Mouse (Mus musculus) liver, embryonic 11.5 days (tissue): Measurements from ENCODE around the gene Scaper. TPM values are rescaled to one million over a fixed set of nuclear protein-coding genes. Genes with fewer than 3 reads are reported as not detected.

Source experiments
- ATAC-seq: fragments of 200-750 bp; cut with Nextera tagmentation; replicated peaks from 2 replicates; pipeline ENCODE4 v1.8.0; 2017; ENCODE audit warnings: moderate number of reproducible peaks, mild to moderate bottlenecking, moderate TSS enrichment, moderate library complexity; ENCODE audit not compliant: low FRiP score
- DNase-seq: peaks from one replicate; pipeline ENCODE4 v3.0.0-alpha.2; 2017; ENCODE audit warnings: low spot score
- H3K27ac ChIP-seq: fragments of 300-500 bp; sonication (generic); 2 replicates; pipeline ENCODE4 v1.5.1; 2014; ENCODE audit warnings: mild to moderate bottlenecking, low read depth, low read length, control low read depth
- H3K27me3 ChIP-seq: fragments of 300-500 bp; sonication (generic); replicated peaks from 2 replicates; pipeline ENCODE4 v1.6.1; 2014; ENCODE audit warnings: low read length, mixed read lengths; ENCODE audit not compliant: control insufficient read depth, insufficient read depth
- H3K36me3 ChIP-seq: fragments of 300-500 bp; sonication (generic); 2 replicates; pipeline ENCODE4 v1.6.1; 2014; ENCODE audit warnings: mild to moderate bottlenecking, low read length, moderate library complexity, mixed read lengths; ENCODE audit not compliant: control insufficient read depth, insufficient read depth
- H3K4me1 ChIP-seq: fragments of 300-500 bp; sonication (generic); replicated peaks from 2 replicates; pipeline ENCODE4 v1.6.1; 2014; ENCODE audit warnings: low read length, mixed read lengths; ENCODE audit not compliant: control insufficient read depth, insufficient read depth
- H3K4me2 ChIP-seq: fragments of 300-500 bp; sonication (generic); 2 replicates; pipeline ENCODE4 v1.6.1; 2014; ENCODE audit warnings: mild to moderate bottlenecking, control low read depth, moderate library complexity
- H3K4me3 ChIP-seq: fragments of 300-500 bp; sonication (generic); 2 replicates; pipeline ENCODE4 v1.5.1; 2014; ENCODE audit warnings: low read depth, low read length, control low read depth
- H3K9ac ChIP-seq: fragments of 300-500 bp; sonication (generic); 2 replicates; pipeline ENCODE4 v1.6.1; 2014; ENCODE audit warnings: low read depth, low read length, control low read depth
- H3K9me3 ChIP-seq: fragments of 300-500 bp; sonication (generic); 2 replicates; pipeline ENCODE4 v1.6.1; 2016; ENCODE audit warnings: low read length, inconsistent platforms, mixed read lengths; ENCODE audit not compliant: control insufficient read depth
- WGBS: fragments of 180-500 bp; shearing (Covaris S2); extraction: QIAGEN DNeasy Blood & Tissue Kit; methylation state at CpG from one replicate; pipeline ENCODE4 v1.1.7; 2014; 5-methylcytosine and 5-hydroxymethylcytosine counted together
- polyA plus RNA-seq: library from polyadenylated mRNA; unstranded; fragments of >200 nt; fragmentation: Nextera tagmentation; extraction: Ambion mirVana; gene quantifications from 2 replicates; pipeline ENCODE4 v1.2.1, GENCODE M21; 2014

Scaper gene
- polyA plus RNA-seq, 1 experiment from 2014 or later: 4.3 TPM

DNA sequence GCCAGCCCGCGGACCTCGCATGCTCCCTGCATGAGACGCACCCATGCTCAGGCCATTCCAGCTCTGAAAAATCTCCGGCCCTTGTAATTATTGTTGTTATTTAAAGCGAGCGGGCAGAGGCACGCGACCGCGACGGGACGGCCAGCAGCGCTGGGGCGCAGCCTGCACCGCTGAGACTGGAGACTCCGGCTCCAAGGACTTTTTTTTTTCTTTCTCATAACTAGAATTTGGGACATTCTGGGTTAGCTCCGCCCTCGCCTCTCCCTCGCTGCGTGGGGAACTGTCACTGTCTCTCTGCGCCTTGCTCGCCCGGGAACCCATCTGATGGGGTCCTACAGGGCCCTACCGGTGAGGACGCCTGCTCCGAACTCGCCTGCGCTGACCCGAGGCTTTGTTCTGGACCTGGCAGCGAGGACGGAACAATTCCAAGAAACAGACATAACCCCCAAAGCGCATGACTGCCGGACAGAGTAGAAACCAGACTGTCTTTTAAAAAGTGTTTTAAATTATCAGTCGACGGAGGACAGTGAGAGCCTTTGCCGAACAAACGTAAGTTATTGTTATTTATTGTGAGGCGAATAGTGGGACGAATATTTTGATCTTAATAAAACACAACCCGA, 392.3 kb downstream of the Scaper start:
- 12% methylated on average over 41 of the region's 41 CpGs for WGBS
- H3K4me1 ChIP-seq: peaks cover 25% of the 10 kb centered on the region

DNA sequence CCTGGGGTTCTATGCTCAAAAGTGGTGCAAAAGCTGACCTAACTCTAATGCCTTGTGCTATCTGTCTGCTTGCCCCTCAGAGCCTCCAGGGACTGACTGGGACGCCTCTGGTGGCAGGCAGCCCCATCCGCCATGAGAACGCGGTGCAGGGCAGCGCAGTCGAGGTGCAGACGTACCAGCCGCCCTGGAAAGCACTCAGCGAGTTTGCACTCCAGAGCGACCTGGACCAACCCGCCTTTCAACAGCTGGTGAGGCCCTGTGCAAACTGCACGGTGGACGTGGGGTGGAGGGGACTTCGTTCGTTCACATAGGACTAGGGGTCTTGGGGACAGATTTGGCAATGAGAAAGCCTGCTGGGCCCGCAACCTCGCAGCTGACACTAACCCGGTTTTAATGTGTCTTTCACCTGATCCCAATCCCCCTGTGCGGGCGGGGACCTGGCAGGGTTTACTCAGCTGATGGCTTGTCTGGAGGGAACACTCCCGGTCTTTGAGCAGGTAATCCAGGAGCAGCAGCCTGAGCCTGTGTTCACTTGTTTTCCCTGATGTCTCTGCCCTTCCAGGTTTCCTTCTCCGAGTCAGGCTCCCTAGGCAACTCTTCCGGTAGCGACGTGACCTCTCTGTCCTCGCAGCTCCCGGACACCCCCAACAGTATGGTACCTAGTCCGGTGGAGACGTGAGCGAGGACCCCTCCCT, 392.9 kb downstream of the Scaper start:
- Histone ChIP-seq H3K4me2 (peak overlapping the region; percentile 78), H3K36me3 (no peaks in the 10 kb centered on the region), H3K27ac (no peak overlapping the region), H3K27me3 (peaks cover 100% of the 10 kb centered on the region), H3K4me1 (peaks cover 25% of the 10 kb centered on the region), H3K9ac (no peak overlapping the region), H3K9me3 (peaks cover 2% of the 10 kb centered on the region; the same call in 1 of the 2 replicates), H3K4me3 (peak overlapping the region; percentile 27)
- WGBS: 3% methylated on average over 30 of the region's 30 CpGs
- DNase-seq (peak; percentile 75), ATAC-seq (no peak)

More for the DNA sequence above, 392.3 kb downstream of the Scaper start:
- H3K4me2 ChIP-seq: peak overlapping the region; percentile 78
- H3K36me3 ChIP-seq: no peaks in the 10 kb centered on the region
- H3K9me3 ChIP-seq: peaks cover 2% of the 10 kb centered on the region; the same call in 1 of the 2 replicates
- ATAC-seq: no peak
- peaks cover 94% of the 10 kb centered on the region for H3K27me3 ChIP-seq
- H3K9ac ChIP-seq: no peak overlapping the region
- DNase-seq: no peak
- peak overlapping the region; percentile 33; the same call in 1 of the 2 replicates for H3K4me3 ChIP-seq
- H3K27ac ChIP-seq: no peak overlapping the region

- Histone ChIP-seq H3K4me2 (peak overlapping the region; percentile 78), H3K27ac (no peak overlapping the region), H3K4me3 (peak overlapping the region; percentile 27), H3K27me3 (peaks cover 100% of the 10 kb centered on the region), H3K9me3 (peaks cover 2% of the 10 kb centered on the region; the same call in 1 of the 2 replicates), H3K9ac (no peak overlapping the region), H3K36me3 (no peaks in the 10 kb centered on the region), H3K4me1 (peaks cover 21% of the 10 kb centered on the region)
- ATAC-seq (no peak), DNase-seq (peak; percentile 75)
- WGBS: 2% methylated on average over 46 of the region's 46 CpGs
Observed at GRCm38 (mm10) chr9:55543703-55544401, 394.1 kb downstream of the Scaper start.

DNA sequence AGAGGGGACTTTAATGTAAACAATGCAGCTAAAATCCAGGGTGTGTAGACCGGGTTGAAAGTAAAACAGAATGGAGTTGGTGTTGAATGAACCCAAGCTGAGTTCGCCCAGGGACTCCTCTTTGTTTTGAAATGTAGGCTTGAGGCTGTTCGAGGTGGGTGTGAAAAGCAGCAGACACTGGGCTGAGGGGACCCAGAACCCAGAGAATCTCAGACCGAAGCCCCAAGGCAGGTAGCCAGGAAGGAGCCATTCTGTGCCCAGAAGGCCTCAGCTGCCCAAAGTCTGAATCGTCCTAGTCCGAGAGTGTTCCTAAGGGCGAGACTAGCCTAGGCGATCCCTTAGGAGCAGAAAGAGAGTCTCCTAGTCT, 394.6 kb downstream of the Scaper start:
- Histone ChIP-seq H3K4me3 (peak overlapping the region; percentile 27), H3K27me3 (peaks cover 100% of the 10 kb centered on the region), H3K9ac (no peak overlapping the region), H3K4me1 (peaks cover 21% of the 10 kb centered on the region), H3K27ac (no peak overlapping the region), H3K4me2 (peak overlapping the region; percentile 78), H3K36me3 (no peaks in the 10 kb centered on the region), H3K9me3 (peaks cover 2% of the 10 kb centered on the region; the same call in 1 of the 2 replicates)
- DNase-seq: no peak
- ATAC-seq: no peak
- WGBS: 7% methylated on average over 8 of the region's 8 CpGs

DNA sequence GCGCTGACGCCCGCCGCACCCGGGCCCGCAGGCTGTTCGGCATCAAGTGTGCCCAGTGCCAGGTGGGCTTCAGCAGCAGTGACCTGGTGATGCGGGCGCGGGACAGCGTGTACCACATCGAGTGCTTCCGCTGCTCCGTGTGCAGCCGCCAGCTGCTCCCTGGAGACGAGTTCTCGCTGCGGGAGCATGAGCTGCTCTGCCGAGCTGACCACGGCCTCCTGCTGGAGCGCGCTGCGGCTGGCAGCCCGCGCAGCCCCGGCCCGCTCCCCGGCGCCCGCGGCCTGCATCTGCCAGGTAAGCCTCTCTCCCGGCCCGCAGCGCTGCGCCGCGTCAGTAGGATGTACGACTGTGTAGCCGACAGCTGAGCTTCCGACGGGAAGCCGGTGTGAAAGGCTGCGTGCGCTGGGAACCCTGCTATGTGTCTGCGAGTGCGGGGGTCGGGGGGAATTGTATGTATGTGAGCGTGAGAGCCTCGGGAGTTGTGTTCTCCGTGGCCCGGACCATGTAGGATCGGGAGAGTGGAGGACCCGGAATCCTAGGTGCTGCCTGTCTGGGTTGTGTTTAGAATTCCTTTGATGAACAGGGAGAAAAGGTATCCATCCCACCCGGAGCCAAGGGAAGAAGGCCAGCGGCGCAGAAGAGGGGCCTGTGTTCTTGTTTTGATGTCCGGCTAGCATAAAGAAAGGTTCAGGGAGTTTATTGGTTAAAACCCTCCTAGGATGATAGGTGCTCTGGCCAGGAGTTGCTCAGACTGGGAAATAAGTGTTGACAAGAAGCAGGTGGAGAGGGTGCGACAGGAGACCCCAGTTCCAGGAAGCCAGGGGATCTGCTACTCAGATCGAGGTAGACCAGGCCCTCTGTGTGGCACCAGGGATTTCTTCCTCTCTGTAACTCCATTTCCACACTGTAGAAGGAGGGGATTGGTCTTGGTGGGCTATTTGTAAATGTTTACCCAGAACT, 395.3 kb downstream of the Scaper start:
- H3K36me3 ChIP-seq: no peaks in the 10 kb centered on the region
- peaks cover 2% of the 10 kb centered on the region; the same call in 1 of the 2 replicates for H3K9me3 ChIP-seq
- 3% methylated on average over 59 of the region's 59 CpGs for WGBS
- ATAC-seq (no peak), DNase-seq (peak; percentile 58)
- H3K4me2 ChIP-seq: peak overlapping the region; percentile 78
- peak overlapping the region; percentile 34; the same call in 1 of the 2 replicates for H3K9ac ChIP-seq
- peaks cover 21% of the 10 kb centered on the region for H3K4me1 ChIP-seq
- no peak overlapping the region for H3K27ac ChIP-seq
- H3K4me3 ChIP-seq: peak overlapping the region; percentile 52
- peaks cover 99% of the 10 kb centered on the region for H3K27me3 ChIP-seq

- H3K27ac ChIP-seq: no peak overlapping the region
- peak overlapping the region; percentile 34 for H3K9ac ChIP-seq
- H3K4me1 ChIP-seq: peaks cover 21% of the 10 kb centered on the region
Observed at GRCm38 (mm10) chr9:55541681-55542365, 396.1 kb downstream of the Scaper start.

DNA sequence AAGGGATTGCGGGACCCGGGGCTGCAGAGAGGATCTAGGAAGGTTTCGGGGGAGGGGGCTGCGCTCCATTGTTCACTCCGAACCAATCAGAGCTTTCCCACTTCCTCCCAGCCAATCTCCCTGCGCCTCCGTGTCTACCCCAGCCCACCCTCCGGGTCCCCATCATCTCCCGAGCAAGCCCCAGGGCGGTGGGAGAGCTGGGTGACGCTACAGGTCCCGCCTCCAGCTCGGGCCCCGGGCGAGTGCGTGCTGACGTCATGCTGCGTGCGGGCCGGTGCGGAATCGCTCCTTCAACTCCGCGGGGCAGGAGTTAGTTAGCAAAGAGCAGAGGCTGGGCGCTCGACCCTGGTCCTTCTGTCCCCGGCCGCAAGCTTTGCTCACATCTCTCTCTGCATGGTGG, 397.0 kb downstream of the Scaper start:
- ATAC-seq (peak; percentile 65), DNase-seq (peak; percentile 82)
- no peak overlapping the region for H3K27ac ChIP-seq
- no peaks in the 10 kb centered on the region for H3K9me3 ChIP-seq
- no peak overlapping the region for H3K9ac ChIP-seq
- H3K27me3 ChIP-seq: peaks cover 91% of the 10 kb centered on the region
- peak overlapping the region; percentile 78 for H3K4me2 ChIP-seq
- H3K4me3 ChIP-seq: peak overlapping the region; percentile 52
- no peaks in the 10 kb centered on the region for H3K36me3 ChIP-seq
- peaks cover 15% of the 10 kb centered on the region for H3K4me1 ChIP-seq
- 1% methylated on average over 28 of the region's 28 CpGs for WGBS

More at GRCm38 (mm10) chr9:55541681-55542365, 396.1 kb downstream of the Scaper start:
- 1% methylated on average over 59 of the region's 59 CpGs for WGBS
- peaks cover 97% of the 10 kb centered on the region for H3K27me3 ChIP-seq
- H3K4me2 ChIP-seq: peak overlapping the region; percentile 78
- ATAC-seq (no peak), DNase-seq (no peak)
- no peaks in the 10 kb centered on the region for H3K36me3 ChIP-seq
- peaks cover 2% of the 10 kb centered on the region; the same call in 1 of the 2 replicates for H3K9me3 ChIP-seq
- peak overlapping the region; percentile 52 for H3K4me3 ChIP-seq
